Mouse (Mus musculus): Measurements from ENCODE around the gene Tmem232. TPM values are rescaled to one million over a fixed set of nuclear protein-coding genes. Genes with fewer than 3 reads are reported as not detected.

Tmem232 gene
- 0.20 TPM in 1 of 2 replicates, not detected in the other for polyA plus RNA-seq (2014; fragmentation: Nextera tagmentation; extraction: Ambion mirVana)

DNA sequence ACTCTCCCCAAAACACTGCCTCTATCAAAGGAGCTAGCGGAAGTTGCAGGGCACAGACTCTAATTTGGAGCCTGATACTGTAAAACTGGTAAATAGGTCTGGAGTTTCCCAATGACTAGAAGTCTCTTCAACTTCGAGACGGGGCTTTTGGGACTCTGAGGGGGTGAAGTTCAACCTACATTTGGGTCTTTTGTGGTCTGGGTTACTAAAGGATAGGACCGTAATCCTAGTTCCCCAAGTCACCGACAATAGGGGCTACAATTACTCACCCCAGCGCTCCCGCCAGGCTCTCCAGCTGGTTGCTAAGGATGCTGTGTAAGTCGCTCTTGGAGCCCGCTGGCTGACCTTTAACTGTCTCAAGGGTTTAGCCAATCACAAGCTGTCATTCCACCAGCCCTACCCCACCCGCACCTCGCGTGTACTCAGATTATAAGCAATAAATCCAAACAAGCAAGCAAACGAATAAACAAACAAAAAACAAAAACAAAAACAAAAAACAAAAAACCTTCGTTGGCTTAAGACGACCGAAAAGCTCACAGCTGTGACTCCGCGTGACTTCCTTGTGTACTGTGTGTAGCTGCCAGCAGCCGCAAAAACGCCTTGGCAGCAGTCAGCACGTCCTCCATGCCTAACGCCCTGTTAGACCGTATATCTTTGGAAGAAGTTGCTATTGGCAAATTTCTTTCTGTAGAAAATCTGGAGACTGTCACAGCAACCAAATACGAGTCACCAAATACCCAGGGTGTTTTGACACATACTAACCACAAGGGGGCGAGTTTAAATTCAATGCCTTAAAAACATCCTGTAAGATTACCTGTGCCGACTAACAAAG is at the start of gene Tmem232:
Gene Tmem232 (minus strand): TSS at position 342 of the 832 bp plus-strand sequence.
- H3K4me3 ChIP-seq (replicated peaks; ENCODE audit: low read depth, low read length) = peak within 1 kb of the TSS; percentile 32
- ATAC-seq (ENCODE audit: low FRiP score, low TSS enrichment) (peak; percentile 75; the same call in 1 of the 2 replicates), DNase-seq (peak; percentile 76)
- no peaks in the 10 kb centered on the region for H3K9me3 ChIP-seq (ENCODE audit: control insufficient read depth, low read length)
- no peaks in the 10 kb centered on the region for H3K27me3 ChIP-seq (ENCODE audit: control insufficient read depth, insufficient read depth, low read length)
- no peak within 1 kb of the TSS for H3K27ac ChIP-seq (replicated peaks; ENCODE audit: low read depth, low read length)
- peak within 1 kb of the TSS; percentile 42; the same call in 1 of the 2 replicates for H3K9ac ChIP-seq (replicated peaks; ENCODE audit: low read length)
- H3K36me3 ChIP-seq (ENCODE audit: control insufficient read depth, insufficient read depth, low read length) = no peaks in the 10 kb centered on the region
- WGBS = 11% methylated on average over 26 of the region's 26 CpGs
- peak within 1 kb of the TSS; percentile 60 for H3K4me2 ChIP-seq (ENCODE audit: low read length)
- no peaks in the 10 kb centered on the region for H3K4me1 ChIP-seq (ENCODE audit: control insufficient read depth, insufficient read depth, low read length)

DNA sequence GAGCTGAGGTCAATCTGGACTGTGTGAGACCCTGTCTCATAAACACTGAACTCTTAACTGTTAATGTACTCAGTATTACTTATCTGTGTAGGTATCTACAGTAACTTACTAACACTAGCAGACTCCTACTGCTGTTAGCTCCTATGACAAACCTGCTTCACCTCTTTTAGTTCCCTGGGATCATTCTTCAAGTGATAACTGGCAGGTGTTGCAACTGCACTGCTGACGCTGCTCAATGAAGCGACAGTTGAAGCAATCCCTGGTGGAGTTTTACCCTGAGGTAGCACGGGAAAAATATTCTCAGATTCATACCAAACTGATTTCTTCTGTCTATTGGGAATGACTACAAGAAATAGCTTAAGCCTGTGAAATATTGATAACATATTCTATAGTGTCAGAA is 46.3 kb upstream of the Tmem232 start:
- Histone ChIP-seq H3K4me2 (ENCODE audit: low read length) (no peak overlapping the region), H3K9me3 (ENCODE audit: control insufficient read depth, low read length) (no peaks in the 10 kb centered on the region), H3K27me3 (ENCODE audit: control insufficient read depth, insufficient read depth, low read length) (no peaks in the 10 kb centered on the region), H3K27ac (replicated peaks; ENCODE audit: low read depth, low read length) (no peak overlapping the region), H3K4me1 (ENCODE audit: control insufficient read depth, insufficient read depth, low read length) (no peaks in the 10 kb centered on the region), H3K4me3 (replicated peaks; ENCODE audit: low read depth, low read length) (no peak overlapping the region), H3K9ac (replicated peaks; ENCODE audit: low read length) (no peak overlapping the region), H3K36me3 (ENCODE audit: control insufficient read depth, insufficient read depth, low read length) (peaks cover 14% of the 10 kb centered on the region; the same call in 1 of the 2 replicates)
- DNase-seq (no peak), ATAC-seq (ENCODE audit: low FRiP score, low TSS enrichment) (no peak)
- 86% methylated on average over 3 of the region's 3 CpGs for WGBS

- Histone ChIP-seq H3K4me3 (replicated peaks; ENCODE audit: low read depth, low read length) (no peak overlapping the region), H3K9me3 (ENCODE audit: control insufficient read depth, low read length) (no peaks in the 10 kb centered on the region), H3K4me1 (ENCODE audit: control insufficient read depth, insufficient read depth, low read length) (no peaks in the 10 kb centered on the region), H3K27me3 (ENCODE audit: control insufficient read depth, insufficient read depth, low read length) (no peaks in the 10 kb centered on the region), H3K9ac (replicated peaks; ENCODE audit: low read length) (no peak overlapping the region), H3K4me2 (ENCODE audit: low read length) (no peak overlapping the region), H3K27ac (replicated peaks; ENCODE audit: low read depth, low read length) (no peak overlapping the region), H3K36me3 (ENCODE audit: control insufficient read depth, insufficient read depth, low read length) (peaks cover 28% of the 10 kb centered on the region)
- DNase-seq = no peak
- ATAC-seq (ENCODE audit: low FRiP score, low TSS enrichment) = no peak
- WGBS = 93% methylated on average over 5 of the region's 5 CpGs
Measured at GRCm38 (mm10) chr17:65581440-65581839, 40.9 kb upstream of the Tmem232 start.

DNA sequence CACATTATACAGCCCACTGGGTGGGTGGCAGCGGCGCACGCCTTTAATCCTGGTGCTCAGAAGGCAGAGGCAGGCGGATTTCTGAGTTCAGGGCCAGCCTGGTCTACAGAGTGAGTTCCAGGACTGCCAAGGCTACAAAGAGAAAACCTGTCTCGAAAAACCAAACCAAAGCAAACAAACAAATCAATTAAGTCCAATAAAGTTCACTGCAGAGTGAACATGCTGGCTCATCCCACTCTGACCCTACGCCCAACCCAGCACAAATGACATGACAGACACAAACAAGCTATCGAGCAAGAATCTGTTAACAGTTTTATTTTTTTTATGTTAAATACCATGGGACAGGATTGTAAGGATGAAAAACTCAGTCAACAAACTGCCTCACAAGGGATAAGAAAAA is 39.2 kb upstream of the Tmem232 start:
- Histone ChIP-seq H3K4me3 (replicated peaks; ENCODE audit: low read depth, low read length) (no peak overlapping the region), H3K9me3 (ENCODE audit: control insufficient read depth, low read length) (no peaks in the 10 kb centered on the region), H3K9ac (replicated peaks; ENCODE audit: low read length) (no peak overlapping the region), H3K27me3 (ENCODE audit: control insufficient read depth, insufficient read depth, low read length) (no peaks in the 10 kb centered on the region), H3K27ac (replicated peaks; ENCODE audit: low read depth, low read length) (no peak overlapping the region), H3K36me3 (ENCODE audit: control insufficient read depth, insufficient read depth, low read length) (peaks cover 28% of the 10 kb centered on the region), H3K4me1 (ENCODE audit: control insufficient read depth, insufficient read depth, low read length) (no peaks in the 10 kb centered on the region), H3K4me2 (ENCODE audit: low read length) (no peak overlapping the region)
- DNase-seq (no peak), ATAC-seq (ENCODE audit: low FRiP score, low TSS enrichment) (no peak)
- WGBS = 95% methylated on average over 7 of the region's 7 CpGs

- Histone ChIP-seq H3K9ac (replicated peaks; ENCODE audit: low read length) (no peak overlapping the region), H3K4me1 (ENCODE audit: control insufficient read depth, insufficient read depth, low read length) (no peaks in the 10 kb centered on the region), H3K4me3 (replicated peaks; ENCODE audit: low read depth, low read length) (no peak overlapping the region), H3K4me2 (ENCODE audit: low read length) (no peak overlapping the region), H3K27ac (replicated peaks; ENCODE audit: low read depth, low read length) (no peak overlapping the region), H3K9me3 (ENCODE audit: control insufficient read depth, low read length) (no peaks in the 10 kb centered on the region), H3K36me3 (ENCODE audit: control insufficient read depth, insufficient read depth, low read length) (peaks cover 13% of the 10 kb centered on the region), H3K27me3 (ENCODE audit: control insufficient read depth, insufficient read depth, low read length) (no peaks in the 10 kb centered on the region)
- no peak; the same call in 1 of the 2 replicates for ATAC-seq (ENCODE audit: low FRiP score, low TSS enrichment)
- 96% methylated on average over 1 of the region's 1 CpGs for WGBS
- peak; percentile 78 for DNase-seq
Measured at GRCm38 (mm10) chr17:65575339-65575738, 34.8 kb upstream of the Tmem232 start.

- Histone ChIP-seq H3K27me3 (ENCODE audit: control insufficient read depth, insufficient read depth, low read length) (no peaks in the 10 kb centered on the region), H3K4me3 (replicated peaks; ENCODE audit: low read depth, low read length) (no peak overlapping the region), H3K4me1 (ENCODE audit: control insufficient read depth, insufficient read depth, low read length) (no peaks in the 10 kb centered on the region), H3K9ac (replicated peaks; ENCODE audit: low read length) (no peak overlapping the region), H3K36me3 (ENCODE audit: control insufficient read depth, insufficient read depth, low read length) (peaks cover 9% of the 10 kb centered on the region), H3K4me2 (ENCODE audit: low read length) (no peak overlapping the region), H3K27ac (replicated peaks; ENCODE audit: low read depth, low read length) (no peak overlapping the region), H3K9me3 (ENCODE audit: control insufficient read depth, low read length) (no peaks in the 10 kb centered on the region)
- no peak for ATAC-seq (ENCODE audit: low FRiP score, low TSS enrichment)
- DNase-seq = no peak
- 90% methylated on average over 8 of the region's 8 CpGs for WGBS
Measured at GRCm38 (mm10) chr17:65574850-65575249, 34.3 kb upstream of the Tmem232 start.

GRCm38 (mm10) chr17:65571866-65572265 is 31.3 kb upstream of the Tmem232 start:
- no peaks in the 10 kb centered on the region for H3K4me1 ChIP-seq (ENCODE audit: control insufficient read depth, insufficient read depth, low read length)
- H3K27ac ChIP-seq (replicated peaks; ENCODE audit: low read depth, low read length) = no peak overlapping the region
- no peaks in the 10 kb centered on the region for H3K9me3 ChIP-seq (ENCODE audit: control insufficient read depth, low read length)
- no peak overlapping the region for H3K4me3 ChIP-seq (replicated peaks; ENCODE audit: low read depth, low read length)
- 89% methylated on average over 9 of the region's 9 CpGs for WGBS
- no peak for DNase-seq
- H3K36me3 ChIP-seq (ENCODE audit: control insufficient read depth, insufficient read depth, low read length) = no peaks in the 10 kb centered on the region
- H3K27me3 ChIP-seq (ENCODE audit: control insufficient read depth, insufficient read depth, low read length) = no peaks in the 10 kb centered on the region
- ATAC-seq (ENCODE audit: low FRiP score, low TSS enrichment) = no peak
- H3K9ac ChIP-seq (replicated peaks; ENCODE audit: low read length) = no peak overlapping the region
- H3K4me2 ChIP-seq (ENCODE audit: low read length) = no peak overlapping the region

GRCm38 (mm10) chr17:65571466-65571865 is 30.9 kb upstream of the Tmem232 start:
- no peaks in the 10 kb centered on the region for H3K9me3 ChIP-seq (ENCODE audit: control insufficient read depth, low read length)
- no peak for ATAC-seq (ENCODE audit: low FRiP score, low TSS enrichment)
- no peak for DNase-seq
- no peaks in the 10 kb centered on the region for H3K4me1 ChIP-seq (ENCODE audit: control insufficient read depth, insufficient read depth, low read length)
- 87% methylated on average over 8 of the region's 8 CpGs for WGBS
- no peak overlapping the region for H3K9ac ChIP-seq (replicated peaks; ENCODE audit: low read length)
- no peak overlapping the region for H3K4me3 ChIP-seq (replicated peaks; ENCODE audit: low read depth, low read length)
- H3K36me3 ChIP-seq (ENCODE audit: control insufficient read depth, insufficient read depth, low read length) = no peaks in the 10 kb centered on the region
- no peak overlapping the region for H3K4me2 ChIP-seq (ENCODE audit: low read length)
- H3K27ac ChIP-seq (replicated peaks; ENCODE audit: low read depth, low read length) = no peak overlapping the region
- H3K27me3 ChIP-seq (ENCODE audit: control insufficient read depth, insufficient read depth, low read length) = no peaks in the 10 kb centered on the region

DNA sequence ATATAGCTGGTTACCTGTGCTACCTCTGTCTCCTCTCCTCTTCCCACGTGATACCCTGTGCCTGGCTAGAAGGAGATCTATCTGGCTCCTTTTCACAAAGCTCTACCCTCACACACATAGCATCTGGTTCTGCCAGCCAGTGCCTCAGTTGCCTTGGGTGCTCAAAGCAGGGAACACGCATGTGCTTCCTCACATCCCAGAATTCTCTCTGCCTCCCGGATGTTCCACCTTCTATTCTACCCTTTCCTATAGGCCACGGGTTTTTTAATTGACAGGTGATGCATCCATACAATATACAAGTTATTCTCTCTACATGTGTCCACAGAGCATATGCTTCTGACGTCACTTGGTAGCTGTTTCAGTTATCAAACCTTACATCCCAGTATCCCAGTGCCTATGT is 23.6 kb upstream of the Tmem232 start:
- no peak for DNase-seq
- H3K9ac ChIP-seq (replicated peaks; ENCODE audit: low read length) = no peak overlapping the region
- 74% methylated on average over 5 of the region's 5 CpGs for WGBS
- H3K9me3 ChIP-seq (ENCODE audit: control insufficient read depth, low read length) = no peaks in the 10 kb centered on the region
- ATAC-seq (ENCODE audit: low FRiP score, low TSS enrichment) = no peak
- no peak overlapping the region for H3K4me3 ChIP-seq (replicated peaks; ENCODE audit: low read depth, low read length)
- no peaks in the 10 kb centered on the region for H3K36me3 ChIP-seq (ENCODE audit: control insufficient read depth, insufficient read depth, low read length)
- no peaks in the 10 kb centered on the region for H3K4me1 ChIP-seq (ENCODE audit: control insufficient read depth, insufficient read depth, low read length)
- no peak overlapping the region for H3K4me2 ChIP-seq (ENCODE audit: low read length)
- H3K27me3 ChIP-seq (ENCODE audit: control insufficient read depth, insufficient read depth, low read length) = no peaks in the 10 kb centered on the region
- no peak overlapping the region for H3K27ac ChIP-seq (replicated peaks; ENCODE audit: low read depth, low read length)
